Mouse (Mus musculus): ENCODE measurements around the gene Sox3. TPM values are rescaled to one million over a fixed set of nuclear protein-coding genes. Genes with fewer than 3 reads are reported as not detected.

Sox3 gene
- polyA plus RNA-seq, 1 experiment = not detected

DNA sequence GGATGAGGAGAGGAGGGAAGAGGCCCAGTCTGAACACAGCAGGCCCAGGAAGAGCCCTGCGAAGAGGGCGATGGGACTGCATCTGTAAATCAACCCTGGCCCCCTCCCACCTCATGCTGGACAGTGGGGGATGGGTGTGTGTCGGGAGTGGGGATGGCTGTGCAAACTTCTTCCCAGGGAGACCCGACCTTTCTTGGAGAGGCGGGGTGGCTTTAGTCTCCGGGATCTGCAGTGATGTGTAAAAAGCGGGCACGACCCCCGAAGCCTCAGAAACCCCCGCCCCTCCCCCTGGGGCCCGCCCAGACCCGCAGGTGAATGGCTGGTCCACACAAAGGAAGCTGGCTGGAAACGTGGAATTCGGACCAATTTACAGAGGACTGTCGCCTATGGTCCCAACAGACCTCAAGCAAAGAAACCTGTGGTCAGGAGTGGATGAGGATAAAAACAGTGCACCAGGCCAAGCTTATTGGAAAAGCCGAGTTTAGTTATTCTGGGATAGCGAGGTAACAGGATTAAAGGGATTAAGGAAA, 3.2 kb downstream of the Sox3 start:
- H3K79me3 ChIP-seq (ENCODE audit: low read depth) = no peaks in the 10 kb centered on the region
- H3K4me3 ChIP-seq (ENCODE audit: insufficient read depth, poor library complexity, severe bottlenecking) = no peak overlapping the region
- H3K36me3 ChIP-seq (ENCODE audit: control insufficient read depth, insufficient read depth) = no peaks in the 10 kb centered on the region
- TF ChIP-seq CTCF (IDR thresholded peaks at IDR 0.05; ENCODE audit: control insufficient read depth, insufficient read depth, insufficient read length) = no peak
- no peak for TF ChIP-seq FOSL1 (IDR thresholded peaks at IDR 0.05; ENCODE audit: insufficient read depth, low read length, poor library complexity, severe bottlenecking)
- no peak for TF ChIP-seq CEBPB (IDR thresholded peaks at IDR 0.05; ENCODE audit: low read depth)
- TF ChIP-seq USF1 (IDR thresholded peaks at IDR 0.05; ENCODE audit: low read depth) = no peak
- no peak for TF ChIP-seq MYOD1 (IDR thresholded peaks at IDR 0.05; ENCODE audit: control insufficient read depth, insufficient read length, low read depth)
- TF ChIP-seq MAX (IDR thresholded peaks at IDR 0.05) = no peak
- no peak for TF ChIP-seq MYOG (IDR thresholded peaks at IDR 0.05; ENCODE audit: control insufficient read depth, extremely low read depth, insufficient read length)
- no peak overlapping the region for H3ac ChIP-seq (ENCODE audit: control insufficient read depth, insufficient read length, low read depth)
- H3K79me2 ChIP-seq (ENCODE audit: control insufficient read depth, insufficient read depth) = no peaks in the 10 kb centered on the region
- no peaks in the 10 kb centered on the region for H3K27me3 ChIP-seq (ENCODE audit: control insufficient read depth, insufficient read depth, insufficient read length)

Data from C2C12 (cell line).